Mouse (Mus musculus): Measurements from ENCODE around the gene Nvl.

DNA sequence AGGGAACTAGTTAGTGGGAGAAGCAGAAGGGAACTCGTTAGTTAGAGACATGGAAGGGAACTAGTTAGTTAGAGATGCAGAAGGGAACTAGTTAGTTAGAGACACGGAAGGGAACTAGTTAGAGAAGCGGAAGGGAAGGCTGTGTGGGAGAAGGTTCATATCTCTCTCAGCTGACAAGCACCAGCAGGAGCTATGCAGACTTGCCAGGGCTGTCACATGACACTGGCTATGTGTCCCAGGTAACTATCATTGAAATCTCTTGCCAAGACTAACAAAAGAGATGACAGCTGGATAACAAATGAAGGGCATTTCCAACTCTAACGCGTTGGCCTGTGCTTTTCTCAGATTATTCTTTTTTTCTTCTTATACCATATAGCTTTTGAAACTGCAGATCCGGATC is 79.4 kb downstream of the Nvl start:
- TF ChIP-seq MYOD1 (IDR thresholded peaks at IDR 0.05; ENCODE audit: control insufficient read depth, insufficient read length, low read depth) (no peak), CTCF (IDR thresholded peaks at IDR 0.05; ENCODE audit: control insufficient read depth, insufficient read depth, insufficient read length) (no peak)

Data from C2C12 (cell line).